Comparison of ENCODE assay signal across 10 mouse cellular contexts in genomic region chr8:12561403-12561960, GRCm38 (mm10). TPM values are rescaled to one million over a fixed set of nuclear protein-coding genes. Genes with fewer than 3 reads are reported as not detected.
A peak's percentile ranks its signal among the peaks of the same experiment; 100 is the strongest.
DNase-seq lines count a peak whose midpoint lies in the region; ATAC-seq and TF ChIP-seq lines count a peak whose summit lies in the region.
"Had no signal": no experiment of that assay in that cellular context is flagged by ENCODE, and none has a peak within 500 bp of the region (broad histone marks: within the 10 kb centered on the region; RNA-seq: fewer than 3 reads in every experiment).

No protein-coding gene starts in this region.

- TF ChIP-seq CTCF in bone marrow macrophage, adult 2 months (IDR thresholded peaks at IDR 0.05; ENCODE audit: low read depth, low read length) = peak; percentile 87
- TF ChIP-seq CTCF in liver, adult 2 months (IDR thresholded peaks at IDR 0.05; ENCODE audit: low read depth, low read length) = peak; percentile 87

- H3K36me3 ChIP-seq in liver, embryonic 12.5 days = no peaks in the 10 kb centered on the region
- no peaks in the 10 kb centered on the region for H3K36me3 ChIP-seq in forebrain, embryonic 14.5 days (ENCODE audit: control insufficient read depth, insufficient read depth, low read length)
- no peaks in the 10 kb centered on the region for H3K36me3 ChIP-seq in kidney, embryonic 16.5 days (ENCODE audit: insufficient read depth, low read length)
- no peaks in the 10 kb centered on the region for H3K36me3 ChIP-seq in liver, adult 2 months (ENCODE audit: control insufficient read depth, insufficient read depth, low read length)
- H3K36me3 ChIP-seq: heart, embryonic 13.5 days had no signal

- WGBS in liver, embryonic 12.5 days (ENCODE audit: insufficient replicate concordance) = 15% methylated on average over 11 of the region's 11 CpGs
- WGBS in forebrain, embryonic 14.5 days = 20% methylated on average over 11 of the region's 11 CpGs
- WGBS in kidney, embryonic 16.5 days = 19% methylated on average over 11 of the region's 11 CpGs
- WGBS in liver, adult 2 months = 16% methylated on average over 11 of the region's 11 CpGs

- no peak for ATAC-seq in liver, embryonic 12.5 days
- peak; percentile 30; the same call in 1 of the 2 replicates for ATAC-seq in forebrain, embryonic 14.5 days
- 0 out of 2 replicates have a peak, but pooled peaks have one; percentile 23 for ATAC-seq in kidney, embryonic 16.5 days (ENCODE audit: low FRiP score, low TSS enrichment)

- no peak overlapping the region for H3K4me2 ChIP-seq in liver, embryonic 12.5 days
- no peak overlapping the region for H3K4me2 ChIP-seq in forebrain, embryonic 14.5 days (ENCODE audit: low read length)
- no peak overlapping the region for H3K4me2 ChIP-seq in kidney, embryonic 16.5 days (replicated peaks; ENCODE audit: low read depth, low read length)
- H3K4me2 ChIP-seq: heart, embryonic 13.5 days had no signal

- no peak overlapping the region for H3K27ac ChIP-seq in liver, embryonic 12.5 days
- H3K27ac ChIP-seq in bone marrow macrophage, adult 2 months (ENCODE audit: insufficient read depth, low read depth, low read length) = no peak overlapping the region
- H3K27ac ChIP-seq in forebrain, embryonic 14.5 days (ENCODE audit: low read depth, low read length) = no peak overlapping the region
- H3K27ac ChIP-seq in kidney, embryonic 16.5 days (ENCODE audit: low read length) = no peak overlapping the region
- H3K27ac ChIP-seq in liver, adult 2 months (replicated peaks; ENCODE audit: insufficient read depth, low read depth, low read length) = no peak overlapping the region
- H3K27ac ChIP-seq: heart, embryonic 13.5 days had no signal

- H3K79me2 ChIP-seq in liver, adult 2 months (ENCODE audit: control insufficient read depth, insufficient read depth, low read length) = no peaks in the 10 kb centered on the region

- no peak for TF ChIP-seq POLR2A in bone marrow macrophage, adult 2 months (IDR thresholded peaks at IDR 0.05; ENCODE audit: borderline replicate concordance, low read depth, low read length)
- no peak for TF ChIP-seq POLR2A in liver, adult 2 months (IDR thresholded peaks at IDR 0.05; ENCODE audit: extremely low read depth, insufficient read depth, low read length)

- peaks cover 43% of the 10 kb centered on the region for H3K27me3 ChIP-seq in liver, embryonic 12.5 days (replicated peaks)
- peaks cover 4% of the 10 kb centered on the region; the same call in 1 of the 2 replicates for H3K27me3 ChIP-seq in forebrain, embryonic 14.5 days (replicated peaks; ENCODE audit: control insufficient read depth, insufficient read depth, low read length)
- peaks cover 40% of the 10 kb centered on the region for H3K27me3 ChIP-seq in kidney, embryonic 16.5 days (ENCODE audit: insufficient read depth, low read length)
- H3K27me3 ChIP-seq in liver, adult 2 months (ENCODE audit: control insufficient read depth, insufficient read depth, low read length) = peaks cover 3% of the 10 kb centered on the region; the same call in 1 of the 2 replicates

- no peaks in the 10 kb centered on the region for H3K9me3 ChIP-seq in liver, embryonic 12.5 days (replicated peaks)
- H3K9me3 ChIP-seq in forebrain, embryonic 14.5 days (replicated peaks; ENCODE audit: control insufficient read depth, low read length) = no peaks in the 10 kb centered on the region
- no peaks in the 10 kb centered on the region for H3K9me3 ChIP-seq in kidney, embryonic 16.5 days (ENCODE audit: low read length)
- H3K9me3 ChIP-seq: heart, embryonic 13.5 days had no signal

- no peak overlapping the region for H3K9ac ChIP-seq in liver, embryonic 12.5 days
- H3K9ac ChIP-seq in forebrain, embryonic 14.5 days (ENCODE audit: low read length) = no peak overlapping the region
- H3K9ac ChIP-seq in kidney, embryonic 16.5 days (replicated peaks; ENCODE audit: low read length) = no peak overlapping the region
- no peak overlapping the region for H3K9ac ChIP-seq in liver, adult 2 months (ENCODE audit: low read depth, low read length)
- H3K9ac ChIP-seq: heart, embryonic 13.5 days had no signal

- DNase-seq in liver = peak; percentile 67
- peak; percentile 82 for DNase-seq in forebrain, embryonic 14.5 days (ENCODE audit: low spot score)
- DNase-seq in liver, adult 2 months (ENCODE audit: extremely low read depth, low read depth, low spot score) = peak; percentile 46
- peak; percentile 56 for DNase-seq in retina, postnatal 7 days (ENCODE audit: low read depth, low spot score)
- peak; percentile 72 for DNase-seq in urinary bladder, postnatal 25 days (ENCODE audit: low spot score)

- H3K4me3 ChIP-seq in liver, embryonic 12.5 days = no peak overlapping the region
- no peak overlapping the region for H3K4me3 ChIP-seq in bone marrow macrophage, adult 2 months (ENCODE audit: insufficient read depth, low read length)
- no peak overlapping the region for H3K4me3 ChIP-seq in forebrain, embryonic 14.5 days (ENCODE audit: low read depth, low read length)
- H3K4me3 ChIP-seq in kidney, embryonic 16.5 days (ENCODE audit: low read length) = no peak overlapping the region
- H3K4me3 ChIP-seq in liver, adult 2 months (ENCODE audit: insufficient read depth, low read depth, low read length) = no peak overlapping the region
- H3K4me3 ChIP-seq: heart, embryonic 13.5 days had no signal

- no peaks in the 10 kb centered on the region for H3K4me1 ChIP-seq in liver, embryonic 12.5 days
- H3K4me1 ChIP-seq in bone marrow macrophage, adult 2 months (ENCODE audit: control insufficient read depth, insufficient read depth, low read length) = no peaks in the 10 kb centered on the region
- 0 out of 2 replicates have a peak, but pooled peaks cover 2% of the 10 kb centered on the region for H3K4me1 ChIP-seq in forebrain, embryonic 14.5 days (ENCODE audit: control insufficient read depth, insufficient read depth, low read length)
- H3K4me1 ChIP-seq in kidney, embryonic 16.5 days (ENCODE audit: insufficient read depth, low read length) = no peaks in the 10 kb centered on the region
- H3K4me1 ChIP-seq in liver, adult 2 months (ENCODE audit: control insufficient read depth, insufficient read depth, low read length) = no peaks in the 10 kb centered on the region
- H3K4me1 ChIP-seq: heart, embryonic 13.5 days had no signal

RNA-seq across cellular contexts. Expression of gene Spaca7, which starts 11.3 kb away (rescaled TPM):
- not detected in 2 replicates for polyA plus RNA-seq in liver, embryonic 12.5 days (2016; fragmentation: Nextera tagmentation; extraction: Ambion mirVana)
- not detected in 2 replicates for polyA plus RNA-seq in bone marrow macrophage, adult 2 months (2012; ENCODE audit: insufficient read depth, insufficient read length, missing spikeins)
- polyA plus RNA-seq in forebrain, embryonic 14.5 days (2014; fragmentation: Nextera tagmentation; extraction: Ambion mirVana) = not detected in 2 replicates
- 1.1 and 1.3 TPM in 2 replicates for polyA plus RNA-seq in kidney, embryonic 16.5 days (2015; fragmentation: Nextera tagmentation; extraction: Ambion mirVana)
- total RNA-seq in liver, adult 2 months (2014; rRNA removed) = not detected in 2 replicates
- polyA plus RNA-seq in liver, adult 2 months (2012; rRNA removed) = not detected in 2 replicates
- polyA plus RNA-seq: heart, embryonic 13.5 days; stomach, embryonic 14.5 days had no signal
